Mouse (Mus musculus): ENCODE measurements around the gene Adgrd1. TPM values are rescaled to one million over a fixed set of nuclear protein-coding genes. Genes with fewer than 3 reads are reported as not detected.

Adgrd1 gene
- total and polyA plus RNA-seq, 3 experiments: 0.27 to 0.56 TPM; not detected in 1

DNA sequence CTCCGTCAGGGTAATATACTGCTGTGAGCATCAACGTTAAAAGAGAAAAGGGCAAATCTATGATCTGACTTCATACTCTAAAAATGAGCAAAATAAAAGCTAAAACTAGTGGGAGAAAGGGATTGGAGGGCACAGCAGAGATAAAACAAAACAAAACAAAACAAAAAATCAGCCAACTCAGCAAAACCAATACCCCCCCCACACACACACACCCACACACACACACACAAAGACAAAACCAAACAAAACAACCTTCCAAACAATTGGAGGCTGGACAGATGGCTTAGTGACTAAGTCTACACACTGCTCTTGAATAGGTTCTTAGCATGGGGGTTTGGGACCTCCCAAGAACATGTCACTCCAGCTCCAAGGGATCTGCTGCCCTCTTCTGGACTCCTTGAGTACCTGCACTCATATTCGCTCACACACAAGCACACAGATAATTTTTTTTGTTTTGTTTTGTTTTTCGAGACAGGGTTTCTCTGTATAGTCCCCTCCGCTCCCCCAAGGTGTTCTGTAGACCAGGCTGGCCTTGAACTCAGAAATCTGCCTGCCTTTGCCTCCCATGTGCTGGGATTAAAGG lies 122.7 kb downstream of the Adgrd1 start:
- H3K4me1 ChIP-seq (ENCODE audit: control insufficient read depth in 1 of 2, insufficient read depth in 2 of 2, low read length in 2 of 2): no peaks in the 10 kb centered on the region
- no peaks in the 10 kb centered on the region for H3K27me3 ChIP-seq (ENCODE audit: control insufficient read depth in 1 of 2, insufficient read depth in 2 of 2, low read length in 2 of 2)
- H3K4me3 ChIP-seq (ENCODE audit: control insufficient read depth in 1 of 2, insufficient read depth in 1 of 2, low read depth in 2 of 2, low read length in 2 of 2): no peak overlapping the region
- H3K9me3 ChIP-seq (replicated peaks; ENCODE audit: insufficient read depth, low read length): no peaks in the 10 kb centered on the region
- no peaks in the 10 kb centered on the region for H3K79me2 ChIP-seq (ENCODE audit: control insufficient read depth, insufficient read depth, low read length, poor library complexity)
- H3K27ac ChIP-seq (ENCODE audit: control insufficient read depth, low read depth, low read length): no peak overlapping the region
- H3K9ac ChIP-seq (ENCODE audit: control insufficient read depth, low read depth, low read length, poor library complexity, severe bottlenecking): no peak overlapping the region
- DNase-seq (ENCODE audit: low read depth, low spot score): peak; percentile 17
- peak; percentile 20 to 22 (median 21); a peak in 3 of 6 replicates for TF ChIP-seq CTCF (IDR thresholded peaks at IDR 0.05 in 2 of 3, conservative IDR thresholded peaks at IDR 0.05 in 1 of 3; ENCODE audit: control insufficient read depth in 1 of 3, insufficient read depth in 1 of 3, low read depth in 2 of 3, low read length in 3 of 3, poor library complexity in 1 of 3, severe bottlenecking in 1 of 3)
- TF ChIP-seq TBP (IDR thresholded peaks at IDR 0.05; ENCODE audit: low read depth, low read length): no peak
- TF ChIP-seq CHD1 (IDR thresholded peaks at IDR 0.05; ENCODE audit: low read depth, low read length): no peak
- TF ChIP-seq NRF1 (IDR thresholded peaks at IDR 0.05; ENCODE audit: insufficient read depth, low read depth, low read length, poor library complexity, severe bottlenecking): no peak
- no peak for TF ChIP-seq GABPA (IDR thresholded peaks at IDR 0.05; ENCODE audit: low read depth, low read length)
- 0 out of 2 replicates have a peak, but pooled peaks have one; percentile 7 for TF ChIP-seq MAFK (IDR thresholded peaks at IDR 0.05; ENCODE audit: borderline replicate concordance, low read depth, low read length)
- TF ChIP-seq RAD21 (IDR thresholded peaks at IDR 0.05; ENCODE audit: low read depth, low read length): peak; percentile 26
- TF ChIP-seq MAX (IDR thresholded peaks at IDR 0.05; ENCODE audit: low read length): no peak
- TF ChIP-seq UBTF (IDR thresholded peaks at IDR 0.05; ENCODE audit: borderline replicate concordance, insufficient read depth, low read depth, low read length): no peak
- TF ChIP-seq SIN3A (IDR thresholded peaks at IDR 0.05; ENCODE audit: low read length): no peak
- no peak for TF ChIP-seq ZC3H11A (IDR thresholded peaks at IDR 0.05; ENCODE audit: low read depth, low read length)
- TF ChIP-seq EP300 (IDR thresholded peaks at IDR 0.05; ENCODE audit: low read depth in 1 of 2, low read length in 2 of 2): no peak
- TF ChIP-seq USF2 (IDR thresholded peaks at IDR 0.05; ENCODE audit: borderline replicate concordance in 1 of 2, insufficient read depth in 1 of 2, low read depth in 1 of 2, low read length in 2 of 2): no peak
- TF ChIP-seq MEF2A (IDR thresholded peaks at IDR 0.05; ENCODE audit: extremely low read depth, insufficient replicate concordance, low read depth, low read length, poor library complexity, severe bottlenecking): no peak
- no peak for TF ChIP-seq TAL1 (IDR thresholded peaks at IDR 0.05; ENCODE audit: low read length)
- no peak for TF ChIP-seq ELF1 (IDR thresholded peaks at IDR 0.05; ENCODE audit: low read depth, low read length)
- no peak for TF ChIP-seq MYB (IDR thresholded peaks at IDR 0.05; ENCODE audit: low read depth, low read length)
- no peak for TF ChIP-seq MAZ (IDR thresholded peaks at IDR 0.05; ENCODE audit: low read depth, low read length)
- TF ChIP-seq HCFC1 (IDR thresholded peaks at IDR 0.05; ENCODE audit: low read depth, low read length): no peak
- TF ChIP-seq ETS1 (IDR thresholded peaks at IDR 0.05; ENCODE audit: low read depth, low read length): no peak
- no peaks in the 10 kb centered on the region for H3K36me3 ChIP-seq (ENCODE audit: control insufficient read depth in 1 of 2, insufficient read depth in 2 of 2, low read length in 2 of 2)

Measured in MEL (cell line).